13 mouse cellular contexts compared by ENCODE assay signal in the genomic region with DNA sequence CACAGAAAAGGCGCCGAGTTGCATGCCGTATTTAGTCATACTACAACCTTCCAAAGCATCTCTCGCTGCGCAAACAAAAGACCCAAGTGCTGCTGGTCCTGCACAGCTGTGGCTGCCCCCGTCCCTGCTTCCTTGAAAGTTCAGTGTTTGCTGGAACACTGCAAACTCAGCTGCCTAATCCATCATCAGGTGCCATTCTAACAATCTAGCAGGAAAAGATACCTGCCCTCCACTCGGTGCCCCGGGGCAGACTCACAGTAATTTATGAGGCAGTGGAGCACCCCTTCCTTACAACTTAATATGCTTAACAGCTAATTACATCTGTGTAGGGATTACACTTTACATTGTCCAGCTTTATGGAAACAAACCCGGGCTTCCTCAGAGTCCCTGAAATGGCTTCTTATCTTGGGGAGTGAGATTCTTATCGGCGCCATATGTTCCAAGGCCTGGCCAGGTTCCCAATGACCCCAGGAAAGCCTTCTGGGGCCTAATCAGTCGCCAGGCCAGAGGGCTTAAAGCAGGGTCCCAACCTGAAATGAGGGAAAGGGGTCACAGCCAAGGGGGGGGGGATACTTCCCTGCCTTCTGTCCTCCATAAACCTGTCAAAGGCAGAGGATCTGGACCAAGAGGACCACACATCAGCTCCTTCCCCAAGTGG. TPM values are rescaled to one million over a fixed set of nuclear protein-coding genes. Genes with fewer than 3 reads are reported as not detected.
DNase-seq lines count a peak whose midpoint lies in the region; ATAC-seq and TF ChIP-seq lines count a peak whose summit lies in the region.
"Had no signal": no experiment of that assay in that cellular context is flagged by ENCODE, and none has a peak within 500 bp of the region (broad histone marks: within the 10 kb centered on the region; RNA-seq: fewer than 3 reads in every experiment).

No protein-coding gene starts in this region.

- no peak for TF ChIP-seq CTCF in lung, embryonic 14.5 days (IDR thresholded peaks at IDR 0.05; ENCODE audit: low read depth)

- H3K9me3 ChIP-seq in heart, embryonic 13.5 days: no peaks in the 10 kb centered on the region
- H3K9me3 ChIP-seq in lung, embryonic 14.5 days (ENCODE audit: low read depth, low read length): no peaks in the 10 kb centered on the region
- no peaks in the 10 kb centered on the region for H3K9me3 ChIP-seq in forebrain, embryonic 14.5 days (replicated peaks; ENCODE audit: control insufficient read depth, low read length)
- H3K9me3 ChIP-seq: liver, embryonic 15.5 days; midbrain, embryonic 10.5 days; stomach, embryonic 15.5 days had no signal

- no peak overlapping the region for H3K4me3 ChIP-seq in heart, embryonic 13.5 days
- H3K4me3 ChIP-seq in lung, embryonic 14.5 days (ENCODE audit: low read depth, low read length): no peak overlapping the region
- no peak overlapping the region for H3K4me3 ChIP-seq in forebrain, embryonic 14.5 days (ENCODE audit: low read depth, low read length)
- H3K4me3 ChIP-seq: liver, embryonic 15.5 days; midbrain, embryonic 10.5 days; stomach, embryonic 15.5 days had no signal

- H3K9ac ChIP-seq in heart, embryonic 13.5 days: no peak overlapping the region
- H3K9ac ChIP-seq in lung, embryonic 14.5 days: no peak overlapping the region
- no peak overlapping the region for H3K9ac ChIP-seq in forebrain, embryonic 14.5 days (ENCODE audit: low read length)
- H3K9ac ChIP-seq: liver, embryonic 15.5 days; stomach, embryonic 15.5 days had no signal

- peak overlapping the region; percentile 65 for H3K27ac ChIP-seq in heart, embryonic 13.5 days (replicated peaks)
- peak overlapping the region; percentile 61 for H3K27ac ChIP-seq in lung, embryonic 14.5 days (ENCODE audit: low read depth)
- H3K27ac ChIP-seq in forebrain, embryonic 14.5 days (ENCODE audit: low read depth, low read length): no peak overlapping the region
- H3K27ac ChIP-seq: liver, embryonic 15.5 days; midbrain, embryonic 10.5 days; stomach, embryonic 15.5 days had no signal

- ATAC-seq in heart, embryonic 13.5 days (ENCODE audit: extremely low read depth, insufficient number of reproducible peaks, low FRiP score, low TSS enrichment): no peak
- peak; percentile 44 for ATAC-seq in lung, embryonic 14.5 days (ENCODE audit: insufficient read depth)
- ATAC-seq in common myeloid progenitor, adult 5-6 weeks (replicated peaks; ENCODE audit: low read depth, poor library complexity, severe bottlenecking): 0 out of 2 replicates have a peak, but pooled peaks have one; percentile 50
- no peak for ATAC-seq in forebrain, embryonic 14.5 days
- ATAC-seq: CD4-positive, CD25-positive, alpha-beta regulatory T cell, adult 4 months had no signal

- H3K36me3 ChIP-seq in heart, embryonic 13.5 days: no peaks in the 10 kb centered on the region
- H3K36me3 ChIP-seq in lung, embryonic 14.5 days (ENCODE audit: insufficient read depth): no peaks in the 10 kb centered on the region
- no peaks in the 10 kb centered on the region for H3K36me3 ChIP-seq in forebrain, embryonic 14.5 days (ENCODE audit: control insufficient read depth, insufficient read depth, low read length)
- H3K36me3 ChIP-seq: liver, embryonic 15.5 days; midbrain, embryonic 10.5 days; stomach, embryonic 15.5 days had no signal

- peaks cover 26% of the 10 kb centered on the region for H3K4me1 ChIP-seq in heart, embryonic 13.5 days
- peaks cover 8% of the 10 kb centered on the region; the same call in 1 of the 2 replicates for H3K4me1 ChIP-seq in lung, embryonic 14.5 days (ENCODE audit: insufficient read depth)
- H3K4me1 ChIP-seq in forebrain, embryonic 14.5 days (ENCODE audit: control insufficient read depth, insufficient read depth, low read length): no peaks in the 10 kb centered on the region
- H3K4me1 ChIP-seq: liver, embryonic 15.5 days; stomach, embryonic 15.5 days had no signal

- WGBS in heart, embryonic 13.5 days: 44% methylated on average over 12 of the region's 12 CpGs
- WGBS in lung, embryonic 14.5 days: 15% methylated on average over 12 of the region's 12 CpGs
- WGBS in forebrain, embryonic 14.5 days: 78% methylated on average over 12 of the region's 12 CpGs

- DNase-seq in heart, adult 9 months (ENCODE audit: low spot score in 2 of 2): no peak
- peak; percentile 65 for DNase-seq in lung, embryonic 14.5 days
- no peak for DNase-seq in lung, postnatal 10 days
- DNase-seq in kidney, postnatal 4 days: peak; percentile 52 to 60
- no peak for DNase-seq in layer of hippocampus, adult 8-10 months (ENCODE audit: low spot score in 2 of 2)
- no peak for DNase-seq in forebrain, embryonic 14.5 days (ENCODE audit: low spot score)
- DNase-seq: cerebellum, adult 18-20 months had no signal

- no peak overlapping the region for H3K4me2 ChIP-seq in heart, embryonic 13.5 days
- H3K4me2 ChIP-seq in lung, embryonic 14.5 days: no peak overlapping the region
- no peak overlapping the region for H3K4me2 ChIP-seq in forebrain, embryonic 14.5 days (ENCODE audit: low read length)
- H3K4me2 ChIP-seq: liver, embryonic 15.5 days; stomach, embryonic 15.5 days had no signal

- no peaks in the 10 kb centered on the region for H3K27me3 ChIP-seq in heart, embryonic 13.5 days (replicated peaks)
- no peaks in the 10 kb centered on the region for H3K27me3 ChIP-seq in lung, embryonic 14.5 days (ENCODE audit: insufficient read depth, low read length)
- no peaks in the 10 kb centered on the region for H3K27me3 ChIP-seq in forebrain, embryonic 14.5 days (replicated peaks; ENCODE audit: control insufficient read depth, insufficient read depth, low read length)
- H3K27me3 ChIP-seq: liver, embryonic 15.5 days; stomach, embryonic 15.5 days had no signal

RNA-seq across cellular contexts. Expression of gene Kdr, which starts 56.4 kb away (rescaled TPM):
- polyA plus RNA-seq in heart, embryonic 13.5 days (2015; fragmentation: Nextera tagmentation; extraction: Ambion mirVana): 32.7 and 35.0 TPM in 2 replicates
- 61.2 and 62.0 TPM in 2 replicates for polyA plus RNA-seq in lung, embryonic 14.5 days (2014; fragmentation: Nextera tagmentation; extraction: Ambion mirVana)
- 0.39 and 0.46 TPM in 2 replicates for total RNA-seq in common myeloid progenitor, adult 5-6 weeks (2017)
- total RNA-seq in layer of hippocampus, adult 8-10 months (2022): 1 to 10 TPM; 5.6 to 9.1 (median 7.6) TPM
- 13.2 and 16.3 TPM in 2 replicates for polyA plus RNA-seq in forebrain, embryonic 14.5 days (2014; fragmentation: Nextera tagmentation; extraction: Ambion mirVana)

Comparison
In these comparisons a context has a peak if more than half of its experiments do, and no peak if none do; other contexts are left out.
1. DNase-seq: peak in lung, embryonic 14.5 days (single experiment) and kidney, postnatal 4 days (2 of 2); none in heart, adult 9 months (0 of 2), lung, postnatal 10 days (single experiment), layer of hippocampus, adult 8-10 months (0 of 2) and forebrain, embryonic 14.5 days (single experiment).
2. ATAC-seq: peak in lung, embryonic 14.5 days (single experiment) and common myeloid progenitor, adult 5-6 weeks (single experiment); none in heart, embryonic 13.5 days (single experiment) and forebrain, embryonic 14.5 days (single experiment).